Mouse (Mus musculus): ENCODE results near the gene Ssh2. TPM values are rescaled to one million over a fixed set of nuclear protein-coding genes. Genes with fewer than 3 reads are reported as not detected.
A peak's percentile ranks its signal among the peaks of the same experiment; 100 is the strongest.

Gene Ssh2
- total RNA-seq, 1 experiment: 7.7 TPM

- no peak overlapping the region for H3K27ac ChIP-seq (ENCODE audit: insufficient read depth, low read depth, low read length, poor library complexity, severe bottlenecking)
- H3K36me3 ChIP-seq (ENCODE audit: control insufficient read depth, insufficient read depth, low read length, poor library complexity, severe bottlenecking): no peaks in the 10 kb centered on the region
- H3K9ac ChIP-seq (ENCODE audit: insufficient read depth, low read depth, low read length, poor library complexity, severe bottlenecking): no peak overlapping the region
- no peaks in the 10 kb centered on the region for H3K4me1 ChIP-seq (ENCODE audit: control insufficient read depth in 2 of 2, insufficient read depth in 2 of 2, low read length in 2 of 2, poor library complexity in 1 of 2)
- TF ChIP-seq ZC3H11A (IDR thresholded peaks at IDR 0.05; ENCODE audit: borderline replicate concordance, low read depth, low read length) (no peak), ZNF384 (IDR thresholded peaks at IDR 0.05; ENCODE audit: low read depth, low read length) (no peak), HCFC1 (IDR thresholded peaks at IDR 0.05; ENCODE audit: borderline replicate concordance, insufficient read depth, low read length) (no peak), CHD2 (IDR thresholded peaks at IDR 0.05; ENCODE audit: low read depth, low read length) (no peak), MAFK (IDR thresholded peaks at IDR 0.05; ENCODE audit: insufficient read depth, low read depth, low read length) (no peak)
- DNase-seq (ENCODE audit: low read depth, low spot score): no peak
- H3K9me3 ChIP-seq (ENCODE audit: control insufficient read depth, insufficient read depth, low read depth, low read length): no peaks in the 10 kb centered on the region
- in situ Hi-C loops (cut with MboI; ENCODE audit: low sequenced_read_pairs in 2 of 2, unreplicated experiment in 2 of 2): no loop called here
- no peak overlapping the region for H3K4me3 ChIP-seq (ENCODE audit: insufficient read depth in 1 of 2, low read depth in 1 of 2, low read length in 2 of 2, poor library complexity in 1 of 2, severe bottlenecking in 1 of 2)
Measured at GRCm38 (mm10) chr11:77321214-77321613, 105.1 kb downstream of the Ssh2 start.

DNA sequence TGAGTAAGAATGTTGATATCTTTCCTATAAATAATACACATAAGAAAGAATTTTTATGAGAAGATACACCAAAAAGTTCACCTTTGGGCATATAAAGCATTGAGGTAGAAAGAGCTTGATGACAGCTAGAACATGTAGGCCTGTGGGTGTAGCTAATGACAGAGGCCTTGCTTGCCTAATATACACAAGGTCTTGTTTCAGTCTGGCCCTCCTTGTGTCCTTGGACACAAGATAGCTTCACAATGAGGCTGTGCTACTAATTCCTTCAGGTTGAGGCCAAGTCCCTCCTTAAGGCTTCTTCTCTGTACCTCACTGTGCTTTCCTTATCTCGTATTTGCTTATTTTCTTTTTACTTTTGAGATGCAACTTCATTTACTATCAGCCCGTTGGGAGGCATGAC, 114.4 kb downstream of the Ssh2 start:
- DNase-seq (ENCODE audit: low read depth, low spot score): no peak
- no peak overlapping the region for H3K27ac ChIP-seq (ENCODE audit: insufficient read depth, low read depth, low read length, poor library complexity, severe bottlenecking)
- H3K4me3 ChIP-seq (ENCODE audit: insufficient read depth in 1 of 2, low read depth in 1 of 2, low read length in 2 of 2, poor library complexity in 1 of 2, severe bottlenecking in 1 of 2): no peak overlapping the region
- in situ Hi-C loops (cut with MboI; ENCODE audit: low sequenced_read_pairs in 2 of 2, unreplicated experiment in 2 of 2): no loop called here
- H3K4me1 ChIP-seq (ENCODE audit: control insufficient read depth in 2 of 2, insufficient read depth in 2 of 2, low read length in 2 of 2, poor library complexity in 1 of 2): no peaks in the 10 kb centered on the region
- no peaks in the 10 kb centered on the region for H3K9me3 ChIP-seq (ENCODE audit: control insufficient read depth, insufficient read depth, low read depth, low read length)
- no peaks in the 10 kb centered on the region for H3K36me3 ChIP-seq (ENCODE audit: control insufficient read depth, insufficient read depth, low read length, poor library complexity, severe bottlenecking)
- no peak overlapping the region for H3K9ac ChIP-seq (ENCODE audit: insufficient read depth, low read depth, low read length, poor library complexity, severe bottlenecking)
- TF ChIP-seq ZC3H11A (IDR thresholded peaks at IDR 0.05; ENCODE audit: borderline replicate concordance, low read depth, low read length) (no peak), ZNF384 (IDR thresholded peaks at IDR 0.05; ENCODE audit: low read depth, low read length) (no peak), MAFK (IDR thresholded peaks at IDR 0.05; ENCODE audit: insufficient read depth, low read depth, low read length) (no peak), HCFC1 (IDR thresholded peaks at IDR 0.05; ENCODE audit: borderline replicate concordance, insufficient read depth, low read length) (no peak), CHD2 (IDR thresholded peaks at IDR 0.05; ENCODE audit: low read depth, low read length) (no peak)

DNA sequence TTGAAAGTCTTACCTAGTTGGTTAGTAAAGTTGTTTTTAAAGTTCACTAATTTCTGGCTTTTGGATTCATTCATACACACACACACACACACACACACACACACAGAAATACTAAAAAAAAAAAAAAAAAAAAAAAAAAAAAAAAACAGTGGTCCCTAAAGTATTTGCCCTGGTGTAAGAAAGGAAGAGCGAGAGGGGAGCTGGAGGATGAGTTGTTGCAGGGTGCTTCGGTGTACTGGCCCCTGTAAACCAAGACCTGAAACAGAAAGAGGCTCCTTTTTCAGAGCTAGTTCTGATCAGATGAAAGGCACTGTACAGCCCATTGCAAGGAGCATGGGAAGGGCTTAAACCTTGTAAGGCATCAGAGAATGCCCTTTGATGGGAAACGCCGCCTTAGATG, 131.2 kb downstream of the Ssh2 start:
- H3K27ac ChIP-seq (ENCODE audit: insufficient read depth, low read depth, low read length, poor library complexity, severe bottlenecking): no peak overlapping the region
- H3K4me3 ChIP-seq (ENCODE audit: insufficient read depth in 1 of 2, low read depth in 1 of 2, low read length in 2 of 2, poor library complexity in 1 of 2, severe bottlenecking in 1 of 2): no peak overlapping the region
- H3K4me1 ChIP-seq (ENCODE audit: control insufficient read depth in 2 of 2, insufficient read depth in 2 of 2, low read length in 2 of 2, poor library complexity in 1 of 2): 0 out of 4 replicates have a peak, but pooled peaks cover 0 to 3% of the 10 kb centered on the region in 2 experiments

GRCm38 (mm10) chr11:77348142-77348741, 132.2 kb downstream of the Ssh2 start:
- peak; percentile 67 for DNase-seq (ENCODE audit: low read depth, low spot score)
- no peak overlapping the region for H3K27ac ChIP-seq (ENCODE audit: insufficient read depth, low read depth, low read length, poor library complexity, severe bottlenecking)
- H3K9me3 ChIP-seq (ENCODE audit: control insufficient read depth, insufficient read depth, low read depth, low read length): no peaks in the 10 kb centered on the region
- H3K4me3 ChIP-seq (ENCODE audit: insufficient read depth in 1 of 2, low read depth in 1 of 2, low read length in 2 of 2, poor library complexity in 1 of 2, severe bottlenecking in 1 of 2): peak overlapping the region; percentile 87 to 91
- TF ChIP-seq MAFK (IDR thresholded peaks at IDR 0.05; ENCODE audit: insufficient read depth, low read depth, low read length) (no peak), HCFC1 (IDR thresholded peaks at IDR 0.05; ENCODE audit: borderline replicate concordance, insufficient read depth, low read length) (no peak), ZC3H11A (IDR thresholded peaks at IDR 0.05; ENCODE audit: borderline replicate concordance, low read depth, low read length) (no peak), CHD2 (IDR thresholded peaks at IDR 0.05; ENCODE audit: low read depth, low read length) (no peak), ZNF384 (IDR thresholded peaks at IDR 0.05; ENCODE audit: low read depth, low read length) (no peak)
- H3K4me1 ChIP-seq (ENCODE audit: control insufficient read depth in 2 of 2, insufficient read depth in 2 of 2, low read length in 2 of 2, poor library complexity in 1 of 2): 0 out of 4 replicates have a peak, but pooled peaks cover 0 to 3% of the 10 kb centered on the region in 2 experiments
- in situ Hi-C loops (cut with MboI; ENCODE audit: low sequenced_read_pairs in 2 of 2, unreplicated experiment in 2 of 2): no loop called here
- H3K36me3 ChIP-seq (ENCODE audit: control insufficient read depth, insufficient read depth, low read length, poor library complexity, severe bottlenecking): no peaks in the 10 kb centered on the region
- H3K9ac ChIP-seq (ENCODE audit: insufficient read depth, low read depth, low read length, poor library complexity, severe bottlenecking): peak overlapping the region; percentile 80

More for the DNA sequence above, 131.2 kb downstream of the Ssh2 start:
- no peaks in the 10 kb centered on the region for H3K9me3 ChIP-seq (ENCODE audit: control insufficient read depth, insufficient read depth, low read depth, low read length)
- in situ Hi-C loops (cut with MboI; ENCODE audit: low sequenced_read_pairs in 2 of 2, unreplicated experiment in 2 of 2): no loop called here
- peak overlapping the region; percentile 42; the same call in 1 of the 2 replicates for H3K9ac ChIP-seq (ENCODE audit: insufficient read depth, low read depth, low read length, poor library complexity, severe bottlenecking)
- H3K36me3 ChIP-seq (ENCODE audit: control insufficient read depth, insufficient read depth, low read length, poor library complexity, severe bottlenecking): no peaks in the 10 kb centered on the region
- DNase-seq (ENCODE audit: low read depth, low spot score): no peak
- TF ChIP-seq HCFC1 (IDR thresholded peaks at IDR 0.05; ENCODE audit: borderline replicate concordance, insufficient read depth, low read length): no peak
- 0 out of 2 replicates have a peak, but pooled peaks have one; percentile 51 for TF ChIP-seq ZNF384 (IDR thresholded peaks at IDR 0.05; ENCODE audit: low read depth, low read length)
- no peak for TF ChIP-seq MAFK (IDR thresholded peaks at IDR 0.05; ENCODE audit: insufficient read depth, low read depth, low read length)

Data from ES-E14 (cell line).